Mouse (Mus musculus) adrenal gland, postnatal 10 days (tissue): ENCODE measurements at regions not wholly inside any gene's neighbourhood (a gene's known extent, or its start where the extent isn't known, plus 50 kb on each side); places are given as distances from the start of the nearest gene placed in this dataset.

ENCODE experiments used
- DNase-seq: peaks from one replicate; pipeline ENCODE4 v3.0.0; 2021; ENCODE audit warnings: mixed read lengths

DNA sequence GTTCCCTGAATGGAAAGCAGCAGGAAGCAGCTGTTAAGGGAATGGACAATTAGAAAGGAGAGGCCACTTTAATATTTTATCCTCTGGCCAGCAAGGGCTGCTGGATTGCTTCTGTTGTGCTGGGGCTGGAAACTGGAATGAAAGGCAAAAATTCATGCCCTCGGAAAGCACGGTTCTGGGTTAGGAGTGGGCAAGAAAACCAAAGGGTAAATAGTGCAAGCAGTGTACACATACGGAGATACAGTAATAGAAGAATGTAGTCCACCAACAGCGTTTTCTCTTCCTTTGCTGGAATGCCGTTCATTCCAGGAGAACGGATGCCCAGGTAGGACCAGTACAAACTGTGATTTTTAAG lies 50.8 kb upstream of the Zfr start:
- DNase-seq: no peak

DNA sequence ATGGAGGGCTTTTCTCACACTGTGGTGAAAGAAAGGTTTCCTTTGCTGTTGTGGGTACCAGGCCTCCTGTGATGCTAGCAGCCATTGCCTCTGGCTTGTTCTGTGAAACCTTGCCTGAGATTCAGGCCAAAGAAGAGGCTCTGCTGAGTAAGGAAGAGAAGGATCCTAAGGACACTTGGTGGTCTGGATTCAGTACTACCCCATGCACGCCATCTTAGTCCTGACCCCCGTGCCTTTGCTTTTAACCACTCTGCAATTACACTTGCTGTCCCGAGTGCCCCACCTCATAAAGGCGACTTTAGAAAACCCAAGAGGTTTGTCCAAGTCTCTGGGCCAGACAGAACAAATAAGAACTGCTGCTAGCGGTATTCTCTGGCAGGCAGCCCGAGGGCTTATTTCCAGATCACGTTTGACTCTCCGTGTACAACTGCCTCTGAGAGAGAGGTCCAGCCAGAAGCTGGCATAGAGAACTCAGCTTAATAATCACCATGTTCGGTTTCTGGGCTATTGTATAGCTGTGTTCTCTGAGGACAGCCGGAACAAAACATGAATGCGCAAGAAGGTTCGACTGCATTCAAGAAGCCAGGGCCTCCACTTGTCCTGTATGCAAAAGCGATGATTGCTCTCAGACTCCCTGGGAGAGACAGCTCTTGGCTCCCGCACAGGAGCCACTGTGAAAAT lies 51.3 kb upstream of the Zfr start:
- DNase-seq: peak; percentile 88

DNA sequence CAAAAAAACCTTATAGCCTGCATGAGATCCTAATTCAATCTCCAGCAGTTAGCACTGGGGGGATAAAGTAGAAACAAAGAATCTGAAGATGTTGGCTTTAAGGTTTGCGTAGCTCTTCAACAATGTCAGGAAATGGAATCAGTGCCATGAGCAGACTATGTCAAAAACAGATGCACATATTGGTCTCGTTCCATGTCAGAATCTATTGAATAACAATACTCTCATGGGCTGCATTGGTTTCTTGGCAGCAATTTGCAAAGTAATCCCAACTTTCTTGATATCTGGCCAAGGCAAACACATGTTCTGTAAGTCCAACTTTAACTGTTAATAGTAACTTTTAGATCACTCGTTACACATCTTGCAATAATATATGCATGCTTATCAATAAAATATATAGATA lies 58.1 kb upstream of the Sub1 start:
- no peak for DNase-seq

DNA sequence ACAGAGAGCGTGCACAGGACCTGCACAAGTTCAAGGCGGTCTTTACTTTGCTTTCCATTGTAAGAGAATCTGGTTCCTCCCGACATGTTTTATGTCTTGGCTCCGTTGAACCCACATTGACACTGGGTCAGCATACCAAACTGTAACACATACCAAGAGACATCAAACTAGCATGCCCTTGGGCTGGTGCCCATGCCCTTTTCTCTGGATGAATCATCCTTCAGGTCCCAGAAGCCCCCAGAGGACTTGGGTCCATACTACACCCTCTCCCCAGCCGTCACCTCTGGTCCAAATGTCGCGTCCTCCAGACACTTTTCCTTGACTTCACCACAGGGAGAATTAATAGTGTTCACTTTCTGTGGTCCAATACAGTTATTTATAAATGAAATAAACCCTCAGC lies 56.8 kb upstream of the Sub1 start:
- DNase-seq: no peak

DNA sequence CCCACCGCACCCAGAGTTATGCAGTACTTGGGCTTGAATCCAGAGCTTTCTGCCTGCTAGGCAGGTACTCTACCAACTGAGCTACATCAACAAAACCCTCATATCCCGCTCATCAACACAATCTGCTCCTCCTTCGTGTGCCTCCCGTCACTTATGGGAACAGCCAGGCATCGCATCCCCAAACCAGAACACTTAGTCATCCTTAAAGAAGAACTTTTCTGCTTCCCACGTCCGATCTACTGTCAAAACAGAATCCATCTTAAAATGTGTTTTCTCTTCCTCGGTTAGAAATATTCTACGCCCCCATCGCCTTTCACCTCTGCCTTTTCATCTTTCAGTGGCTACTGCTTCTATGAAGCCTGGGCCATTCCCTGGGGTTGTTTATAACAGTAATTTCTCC lies 52.2 kb upstream of the Sub1 start:
- DNase-seq: no peak

DNA sequence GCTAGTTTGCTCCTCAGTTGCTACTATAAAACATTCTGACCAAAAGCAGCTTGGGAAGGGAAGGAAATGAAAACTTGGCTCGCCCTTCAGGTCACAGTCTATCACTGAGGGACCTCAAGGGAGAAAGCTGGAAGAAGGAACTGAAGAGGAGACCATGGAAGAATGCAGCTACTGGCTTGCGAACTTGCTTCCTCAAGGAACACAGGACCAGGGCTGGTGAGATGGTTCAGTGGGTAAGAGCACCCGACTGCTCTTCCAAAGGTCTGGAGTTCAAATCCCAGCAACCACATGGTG lies 51.4 kb upstream of the Sub1 start:
- no peak for DNase-seq

DNA sequence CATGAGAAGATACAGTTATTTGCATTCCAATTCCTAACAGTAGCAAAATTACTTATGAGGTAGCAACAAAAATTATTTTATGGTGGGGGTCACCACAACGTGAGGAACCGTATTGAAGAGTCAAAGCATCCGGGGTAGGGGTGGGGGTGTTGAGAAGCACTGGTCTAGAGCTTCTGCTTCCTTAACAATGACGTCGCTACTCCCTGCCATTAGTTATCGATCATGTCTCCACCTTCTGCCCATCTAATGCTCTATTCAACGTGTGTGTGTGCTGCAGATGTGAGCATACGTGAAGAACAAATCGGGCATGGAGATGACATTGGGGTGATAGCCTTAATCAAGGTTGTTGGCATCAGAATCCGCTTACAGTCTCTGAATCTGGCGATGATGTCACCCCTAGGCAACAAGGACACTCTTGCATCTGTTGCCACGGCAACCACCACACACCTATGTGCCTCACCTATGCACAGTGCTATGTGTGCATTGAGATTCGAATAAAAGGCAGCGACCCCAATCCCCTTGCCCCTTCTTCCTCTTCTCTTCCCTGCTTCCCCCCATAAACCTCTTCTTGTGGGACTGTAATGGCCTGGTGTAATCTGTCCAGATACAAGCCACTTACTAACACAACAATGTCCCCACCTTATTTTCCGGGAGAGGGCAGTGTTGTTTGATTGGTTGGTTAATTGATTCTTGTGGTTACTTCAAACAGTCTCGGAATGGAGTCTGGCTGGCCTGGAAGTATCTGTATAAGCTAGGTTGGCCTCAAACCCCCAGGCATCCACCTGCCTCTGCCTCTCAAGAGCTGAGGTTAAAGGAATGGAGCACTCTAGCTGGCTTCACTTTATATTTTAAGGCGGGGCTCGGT lies 50.8 kb upstream of the Sub1 start:
- DNase-seq: no peak
